Mouse (Mus musculus) cortical plate, adult 2 months (tissue): ENCODE results near the gene Axin1. TPM values are rescaled to one million over a fixed set of nuclear protein-coding genes. Genes with fewer than 3 reads are reported as not detected.
A peak's percentile ranks its signal among the peaks of the same experiment; 100 is the strongest.
"Not testable (repeated sequence)": the region's sequence is repeated elsewhere in the genome, so short reads cannot be mapped to it uniquely, and the experiment has no call there.

Experiments used
- H3K27ac ChIP-seq: fragments of 200-500 bp; 2 replicates; pipeline ENCODE4 v1.5.1; 2012; ENCODE audit warnings: low read length, control low read depth, inconsistent platforms; ENCODE audit not compliant: insufficient read depth
- H3K4me1 ChIP-seq: fragments of 200-500 bp; 2 replicates; pipeline ENCODE4 v1.6.1; 2011; ENCODE audit warnings: low read length; ENCODE audit not compliant: control insufficient read depth, insufficient read depth
- H3K4me3 ChIP-seq: fragments of 200-500 bp; 2 replicates; pipeline ENCODE4 v1.5.1; 2011; ENCODE audit warnings: mild to moderate bottlenecking, low read length, control low read depth; ENCODE audit not compliant: insufficient read depth
- CTCF ChIP-seq: fragments of 200-500 bp; IDR thresholded peaks from 2 replicates; pipeline ENCODE4 v1.5.1; 2011; ENCODE audit warnings: mild to moderate bottlenecking, control low read depth, low read length; ENCODE audit not compliant: insufficient read depth; ENCODE audit errors: extremely low read depth
- POLR2A ChIP-seq: fragments of 200-500 bp; IDR thresholded peaks from 2 replicates; pipeline ENCODE4 v1.6.1; 2011; ENCODE audit warnings: mild to moderate bottlenecking, low read length, control low read depth; ENCODE audit not compliant: insufficient read depth; ENCODE audit errors: extremely low read depth
- polyA plus RNA-seq: library from polyadenylated mRNA; depleted of rRNA; stranded (reverse); fragments of >200 nt; gene quantifications from 2 replicates; pipeline ENCODE4 v1.2.3, GENCODE M21; 2012; rRNA removed

Axin1 gene
- 15.4 and 16.0 TPM in 2 replicates for polyA plus RNA-seq

GRCm38 (mm10) chr17:26138239-26138836 lies at the start of gene Axin1:
Gene Axin1, plus strand, starts transcription at chr17:26138688.
- H3K4me3 ChIP-seq = peak within 1 kb of the TSS; percentile 66
- TF ChIP-seq POLR2A = peak; percentile 62; the same call in 1 of the 2 replicates
- TF ChIP-seq CTCF = no peak
- peaks cover 2% of the 10 kb centered on the region; the same call in 1 of the 2 replicates for H3K4me1 ChIP-seq
- peak within 1 kb of the TSS; percentile 43; the same call in 1 of the 2 replicates for H3K27ac ChIP-seq

- peak within 1 kb of the TSS; percentile 78 for H3K4me3 ChIP-seq
- no peaks in the 10 kb centered on the region for H3K4me1 ChIP-seq
- no peak within 1 kb of the TSS for H3K27ac ChIP-seq
- TF ChIP-seq CTCF (peak; percentile 88), POLR2A (peak; percentile 54; the same call in 1 of the 2 replicates)
Observed at GRCm38 (mm10) chr17:26089905-26090632, 48.4 kb upstream of the Axin1 start, which contains the start of gene Decr2. Gene Decr2, minus strand, starts transcription at chr17:26090337.

GRCm38 (mm10) chr17:26094531-26095110 lies 43.9 kb upstream of the Axin1 start:
- TF ChIP-seq POLR2A (no peak), CTCF (no peak)
- peak overlapping the region; percentile 25; the same call in 1 of the 2 replicates for H3K4me3 ChIP-seq
- no peak overlapping the region for H3K27ac ChIP-seq
- H3K4me1 ChIP-seq = no peaks in the 10 kb centered on the region

- TF ChIP-seq POLR2A (0 out of 2 replicates have a peak, but pooled peaks have one; percentile 27), CTCF (no peak)
- no peaks in the 10 kb centered on the region for H3K4me1 ChIP-seq
- no peak within 1 kb of the TSS for H3K27ac ChIP-seq
- peak within 1 kb of the TSS; percentile 25 for H3K4me3 ChIP-seq
Observed at GRCm38 (mm10) chr17:26095121-26095740, 43.3 kb upstream of the Axin1 start, which contains the start of gene Nme4. Gene Nme4, minus strand, starts transcription at chr17:26095602.

- Histone ChIP-seq H3K27ac (no peak overlapping the region), H3K4me1 (no peaks in the 10 kb centered on the region), H3K4me3 (no peak overlapping the region)
- TF ChIP-seq CTCF (no peak), POLR2A (no peak)
Observed at GRCm38 (mm10) chr17:26098461-26098860, 40.0 kb upstream of the Axin1 start.

GRCm38 (mm10) chr17:26099316-26099715 lies 39.2 kb upstream of the Axin1 start:
- H3K4me1 ChIP-seq, H3K4me3 ChIP-seq, H3K27ac ChIP-seq: not testable (repeated sequence)

- Histone ChIP-seq H3K4me1 (no peaks in the 10 kb centered on the region), H3K27ac (no peak overlapping the region), H3K4me3 (no peak overlapping the region)
- no peak for TF ChIP-seq CTCF
- TF ChIP-seq POLR2A = no peak
Observed at GRCm38 (mm10) chr17:26100166-26100565, 38.3 kb upstream of the Axin1 start.

- no peak overlapping the region for H3K27ac ChIP-seq
Observed at GRCm38 (mm10) chr17:26101478-26101877, 37.0 kb upstream of the Axin1 start.

GRCm38 (mm10) chr17:26105619-26106018 lies 32.9 kb upstream of the Axin1 start:
- TF ChIP-seq POLR2A = no peak
- TF ChIP-seq CTCF = no peak
- H3K4me1 ChIP-seq = no peaks in the 10 kb centered on the region
- no peak overlapping the region for H3K27ac ChIP-seq
- H3K4me3 ChIP-seq = no peak overlapping the region

More at GRCm38 (mm10) chr17:26101478-26101877, 37.0 kb upstream of the Axin1 start:
- Histone ChIP-seq H3K4me1 (no peaks in the 10 kb centered on the region), H3K4me3 (no peak overlapping the region)
- TF ChIP-seq CTCF (no peak), POLR2A (no peak)

GRCm38 (mm10) chr17:26110156-26110555 lies 28.3 kb upstream of the Axin1 start:
- no peak overlapping the region for H3K27ac ChIP-seq
- no peaks in the 10 kb centered on the region for H3K4me1 ChIP-seq
- no peak overlapping the region for H3K4me3 ChIP-seq
- TF ChIP-seq POLR2A (no peak), CTCF (no peak)
